Mouse (Mus musculus) kidney, postnatal 10 days (tissue): Measurements from ENCODE around the gene Spi1.

Experiments
- DNase-seq: peaks from one replicate; pipeline ENCODE4 v3.0.0; 2021; ENCODE audit warnings: mixed read lengths

The Spi1 gene

GRCm38 (mm10) chr2:91130126-91130525, 47.9 kb downstream of the Spi1 start:
- no peak for DNase-seq

DNA sequence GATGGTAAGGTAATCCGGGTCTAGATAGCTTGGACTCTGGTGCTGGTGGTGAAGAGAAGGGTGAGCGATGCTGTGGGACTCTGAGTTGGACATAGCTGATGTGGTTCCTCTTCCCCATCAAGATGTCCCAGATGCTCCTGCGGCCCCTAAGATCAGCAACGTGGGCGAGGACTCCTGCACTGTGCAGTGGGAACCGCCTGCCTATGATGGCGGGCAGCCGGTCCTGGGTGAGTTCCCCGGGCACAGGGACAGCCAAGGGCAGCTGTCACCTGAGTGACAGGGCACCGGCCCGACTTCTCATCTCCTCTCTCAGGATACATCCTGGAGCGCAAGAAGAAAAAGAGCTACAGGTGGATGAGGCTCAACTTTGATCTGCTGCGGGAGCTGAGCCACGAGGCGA, 49.1 kb downstream of the Spi1 start:
- no peak for DNase-seq

GRCm38 (mm10) chr2:91132035-91132434, 49.8 kb downstream of the Spi1 start:
- no peak for DNase-seq

- DNase-seq = no peak
Observed at GRCm38 (mm10) chr2:91136513-91137412, 54.6 kb downstream of the Spi1 start.

DNA sequence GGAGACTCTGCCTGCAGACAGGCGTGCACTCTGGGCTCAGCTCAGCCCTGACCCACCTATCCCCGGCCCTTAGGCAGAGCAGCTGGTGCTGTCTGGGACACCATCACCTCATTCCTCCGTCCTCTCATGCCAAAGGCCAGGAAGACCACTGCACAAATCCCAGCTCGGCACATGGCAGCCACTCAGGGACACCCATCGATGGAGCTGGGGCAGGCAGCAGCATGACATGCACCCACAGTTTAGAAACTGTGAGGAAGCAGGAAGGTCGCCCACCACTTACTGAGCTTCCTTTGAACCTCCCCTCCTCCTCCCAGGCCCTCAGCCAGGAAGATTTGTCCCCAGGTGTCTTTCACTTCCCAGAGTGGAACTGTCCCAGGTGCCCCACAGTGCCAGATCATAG, 55.3 kb downstream of the Spi1 start:
- DNase-seq = no peak

GRCm38 (mm10) chr2:91139311-91139710, 57.1 kb downstream of the Spi1 start:
- DNase-seq = no peak

GRCm38 (mm10) chr2:91139764-91140163, 57.6 kb downstream of the Spi1 start:
- no peak for DNase-seq

DNA sequence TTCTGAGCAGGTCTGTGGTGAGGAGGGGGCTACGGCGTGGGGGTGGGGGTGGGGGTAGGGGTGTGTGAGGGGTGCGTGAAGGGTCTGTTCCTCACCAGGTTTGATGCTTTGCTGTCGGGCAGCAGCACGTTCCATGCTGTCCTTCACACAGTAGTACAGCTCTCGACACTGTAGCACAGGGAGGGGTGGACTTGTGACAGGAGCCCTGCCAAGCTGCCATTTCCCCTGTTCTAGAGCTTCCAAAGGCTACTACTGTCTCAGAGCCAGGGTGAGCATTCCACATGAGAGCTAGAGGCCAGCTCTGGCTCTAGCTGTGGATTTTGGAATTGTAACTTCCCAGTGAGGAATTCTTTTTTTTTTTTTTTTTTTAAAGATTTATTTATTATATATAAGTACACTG, 60.7 kb downstream of the Spi1 start:
- DNase-seq = no peak

DNA sequence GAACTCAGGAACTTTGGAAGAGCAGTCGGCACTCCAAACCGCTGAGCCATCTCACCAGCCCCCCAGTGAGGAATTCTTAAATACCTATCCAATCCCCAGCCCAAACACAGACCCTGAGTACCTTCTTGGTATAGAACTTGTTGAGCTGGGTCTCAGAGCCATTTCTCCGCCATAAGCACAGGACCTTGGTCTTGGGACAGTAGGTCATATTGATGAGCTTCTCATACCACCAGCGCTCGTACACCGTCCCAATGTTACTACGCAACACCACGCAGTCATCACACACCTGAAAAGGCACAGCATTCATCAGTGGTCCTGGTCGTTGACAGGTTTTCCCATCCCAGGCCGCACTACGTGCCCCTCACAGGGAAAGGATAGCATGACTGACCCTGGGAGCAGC, 61.2 kb downstream of the Spi1 start:
- DNase-seq = no peak

GRCm38 (mm10) chr2:91148101-91148500, 65.9 kb downstream of the Spi1 start:
- DNase-seq = no peak

DNA sequence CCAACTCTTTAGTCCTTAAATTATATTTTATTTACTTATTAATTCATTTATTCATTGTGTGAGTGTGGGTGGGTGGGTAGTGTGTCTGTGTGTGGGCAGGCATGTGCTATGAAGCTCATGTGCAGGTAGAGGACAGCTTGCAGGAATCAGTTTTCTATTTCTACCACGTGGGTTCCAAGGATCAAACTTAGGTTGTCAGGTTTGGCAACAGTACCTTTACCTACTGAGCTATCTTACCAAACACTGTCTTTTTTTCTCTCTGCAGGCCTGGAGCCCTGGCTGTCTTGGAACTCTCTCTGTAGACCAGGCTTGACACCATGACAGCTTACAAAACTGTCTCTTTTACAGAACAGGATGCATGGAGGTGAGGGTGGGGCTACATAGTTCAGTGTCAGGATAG, 69.1 kb downstream of the Spi1 start:
- no peak for DNase-seq

DNA sequence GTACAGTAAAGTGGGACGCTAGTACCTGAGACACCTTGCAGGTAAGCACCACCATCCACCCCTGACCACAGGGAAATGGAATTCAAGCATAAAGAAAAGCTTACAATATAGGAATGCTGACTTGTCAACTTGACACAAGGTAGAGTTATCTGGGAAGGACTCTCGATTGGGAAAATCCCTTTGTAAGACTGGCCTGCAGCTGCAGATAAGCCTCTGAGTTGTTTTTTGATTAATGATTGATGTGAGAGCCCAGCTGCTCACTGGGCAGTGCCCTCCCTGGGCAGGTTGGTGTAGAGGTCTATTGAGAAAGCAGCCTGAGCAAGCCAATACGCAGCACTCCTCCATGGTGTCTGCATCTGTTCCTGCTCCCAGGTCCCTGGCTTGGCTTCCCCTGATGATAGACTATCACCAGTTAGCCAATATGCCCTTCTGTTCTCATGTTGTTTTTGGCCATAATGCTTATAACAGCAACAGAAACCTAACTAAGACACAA, 70.7 kb downstream of the Spi1 start:
- no peak for DNase-seq

- no peak for DNase-seq
Observed at GRCm38 (mm10) chr2:91154091-91154490, 71.9 kb downstream of the Spi1 start.

DNA sequence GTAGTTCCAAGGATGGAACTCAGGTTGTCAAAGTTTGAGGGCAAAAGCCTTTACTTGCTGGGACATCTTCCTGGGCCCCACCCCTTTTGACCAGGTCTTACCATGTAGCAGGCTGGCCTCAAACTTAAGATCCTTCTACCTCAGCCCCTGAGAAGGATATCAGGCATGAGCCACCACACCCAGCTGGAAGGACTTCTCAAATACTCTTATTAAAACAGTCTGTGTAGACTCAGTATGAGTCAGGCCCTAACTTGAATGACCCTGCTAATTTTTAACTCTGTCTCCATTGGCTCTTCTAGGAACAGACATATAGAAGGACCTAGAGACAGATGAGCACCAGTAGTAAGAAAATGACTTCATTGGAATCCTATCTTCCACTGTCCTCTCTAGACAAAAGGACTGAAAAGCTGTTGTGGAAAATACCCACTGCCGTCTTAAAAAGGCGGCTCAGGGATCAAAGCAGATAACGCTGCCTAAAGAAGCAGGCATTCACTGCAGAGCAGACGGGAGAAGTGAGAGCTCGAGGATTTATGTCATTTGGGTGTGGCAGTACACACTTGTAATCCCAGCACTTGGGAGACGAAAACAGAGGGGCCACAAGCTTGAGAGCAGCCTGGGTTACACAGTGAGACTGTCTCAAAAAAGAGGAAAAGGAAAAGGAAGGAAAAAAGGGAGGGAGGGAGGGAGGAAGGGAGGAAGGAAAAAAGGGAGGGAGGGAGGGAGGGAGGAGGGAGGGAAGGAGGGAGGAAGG, 75.0 kb downstream of the Spi1 start:
- no peak for DNase-seq

DNA sequence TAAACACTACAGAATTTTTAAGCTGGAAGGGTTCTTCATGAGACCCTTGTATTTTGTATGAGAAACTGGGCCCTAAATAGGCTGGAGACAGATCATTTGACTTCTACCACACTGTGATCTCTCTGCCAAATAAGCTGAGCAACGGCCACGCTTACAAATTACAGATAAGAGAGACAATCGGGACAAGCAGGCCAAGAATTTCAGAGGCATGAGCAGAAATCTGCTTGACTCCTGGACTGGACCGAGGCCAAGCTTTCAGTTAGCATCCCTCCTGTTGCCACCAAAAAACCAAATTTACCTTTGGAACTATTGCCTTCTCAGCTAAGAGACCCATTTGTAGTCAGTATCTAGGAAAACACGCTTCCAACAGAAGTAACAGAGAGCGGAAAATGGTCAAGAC, 78.4 kb downstream of the Spi1 start:
- DNase-seq = no peak

DNA sequence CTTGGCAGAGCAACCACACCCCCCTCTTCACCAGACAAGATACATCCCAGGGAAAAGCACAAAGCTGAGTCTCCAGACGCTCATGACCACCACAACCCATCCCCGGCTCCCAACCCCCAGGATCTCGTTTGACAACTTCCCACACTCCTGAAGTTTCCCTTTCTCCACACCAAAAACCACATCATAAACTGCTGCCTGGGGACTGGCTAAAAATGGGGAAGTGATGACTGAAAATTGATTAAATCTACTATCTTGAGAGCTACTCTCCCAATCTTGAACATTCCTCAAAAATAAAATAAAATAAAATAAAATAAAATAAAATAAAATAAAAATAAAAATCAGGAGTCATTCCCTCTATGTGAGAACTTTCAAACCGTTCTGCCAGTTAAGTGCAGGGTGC, 80.8 kb downstream of the Spi1 start:
- no peak for DNase-seq

- DNase-seq = no peak
Observed at GRCm38 (mm10) chr2:91163532-91163931, 81.3 kb downstream of the Spi1 start.

- DNase-seq = no peak
Observed at GRCm38 (mm10) chr2:91164991-91165390, 82.8 kb downstream of the Spi1 start.
